19 mouse cellular contexts compared by ENCODE assay signal in the genomic region with DNA sequence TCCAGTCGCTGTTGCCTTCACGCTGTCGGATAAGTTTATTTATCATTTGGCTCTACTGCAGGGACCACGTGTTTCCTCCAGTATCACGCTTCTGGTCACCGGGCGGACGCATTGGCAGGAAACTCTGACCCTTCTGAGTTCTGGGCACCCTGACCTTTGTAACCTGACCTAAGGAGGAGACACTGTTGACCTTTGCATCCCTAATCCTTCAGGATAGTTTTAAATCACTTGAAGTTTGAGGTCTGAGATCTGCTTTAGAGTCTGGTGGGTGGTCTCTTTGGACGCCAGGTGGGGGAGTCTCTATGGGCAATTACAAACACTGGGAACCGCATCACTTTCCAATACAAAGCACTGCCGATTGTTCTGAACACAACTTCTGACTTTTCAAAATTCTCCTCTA.
A peak's percentile ranks its signal among the peaks of the same experiment; 100 is the strongest.
DNase-seq lines count a peak whose midpoint lies in the region; ATAC-seq lines count a peak whose summit lies in the region.
"Had no signal": no experiment of that assay in that cellular context is flagged by ENCODE, and none has a peak within 500 bp of the region (broad histone marks: within the 10 kb centered on the region; RNA-seq: fewer than 3 reads in every experiment).

No protein-coding gene starts in this region.

- no peak overlapping the region for H3K27ac ChIP-seq in kidney, embryonic 14.5 days (ENCODE audit: low read depth, low read length)
- H3K27ac ChIP-seq in neural tube, embryonic 15.5 days (replicated peaks): no peak overlapping the region
- no peak overlapping the region for H3K27ac ChIP-seq in intestine, embryonic 16.5 days (ENCODE audit: low read length)
- H3K27ac ChIP-seq: hindbrain, postnatal 0 days; macrophage; midbrain, embryonic 13.5 days; stomach, embryonic 15.5 days had no signal

- peak; percentile 20 for DNase-seq in kidney, adult 11 months
- peak; percentile 30 for DNase-seq in neural tube, embryonic 10.5 days (ENCODE audit: extremely low spot score, low spot score)
- DNase-seq in kidney, postnatal 14 days: peak; percentile 6
- DNase-seq in yolk sac, embryonic 10.5 days (ENCODE audit: low spot score): peak; percentile 55
- no peak for DNase-seq in spleen, adult 12 weeks (ENCODE audit: low spot score)
- DNase-seq: adrenal gland, postnatal 25 days; cerebellum, adult 18-20 months; gastrocnemius, postnatal 36 days; liver, postnatal 0 days; thymus, adult 2 months had no signal

- H3K4me1 ChIP-seq in kidney, embryonic 14.5 days (ENCODE audit: control insufficient read depth, insufficient read depth, low read length): 0 out of 2 replicates have a peak, but pooled peaks cover 7% of the 10 kb centered on the region
- H3K4me1 ChIP-seq in neural tube, embryonic 15.5 days: no peaks in the 10 kb centered on the region
- no peaks in the 10 kb centered on the region for H3K4me1 ChIP-seq in intestine, embryonic 16.5 days (ENCODE audit: control insufficient read depth, insufficient read depth, low read length)
- H3K4me1 ChIP-seq: midbrain, embryonic 13.5 days; stomach, embryonic 15.5 days had no signal

- no peaks in the 10 kb centered on the region for H3K9me3 ChIP-seq in kidney, embryonic 14.5 days (ENCODE audit: control insufficient read depth, low read length)
- H3K9me3 ChIP-seq in neural tube, embryonic 15.5 days (replicated peaks): no peaks in the 10 kb centered on the region
- H3K9me3 ChIP-seq in intestine, embryonic 16.5 days (ENCODE audit: control insufficient read depth, low read length): no peaks in the 10 kb centered on the region
- H3K9me3 ChIP-seq: midbrain, embryonic 13.5 days; stomach, embryonic 15.5 days had no signal

- 8% methylated on average over 11 of the region's 11 CpGs for WGBS in kidney, embryonic 14.5 days
- WGBS in neural tube, embryonic 15.5 days: 37% methylated on average over 11 of the region's 11 CpGs
- WGBS in intestine, embryonic 16.5 days: 32% methylated on average over 11 of the region's 11 CpGs

- H3K27me3 ChIP-seq in kidney, embryonic 14.5 days (ENCODE audit: control insufficient read depth, insufficient read depth, low read length): no peaks in the 10 kb centered on the region
- no peaks in the 10 kb centered on the region for H3K27me3 ChIP-seq in neural tube, embryonic 15.5 days (replicated peaks)
- H3K27me3 ChIP-seq in intestine, embryonic 16.5 days (replicated peaks; ENCODE audit: control insufficient read depth, insufficient read depth, low read length): no peaks in the 10 kb centered on the region
- H3K27me3 ChIP-seq: stomach, embryonic 15.5 days had no signal

- no peaks in the 10 kb centered on the region for H3K36me3 ChIP-seq in kidney, embryonic 14.5 days (ENCODE audit: control insufficient read depth, insufficient read depth, low read length)
- no peaks in the 10 kb centered on the region for H3K36me3 ChIP-seq in neural tube, embryonic 15.5 days
- no peaks in the 10 kb centered on the region for H3K36me3 ChIP-seq in intestine, embryonic 16.5 days (ENCODE audit: control insufficient read depth, insufficient read depth, low read length)
- H3K36me3 ChIP-seq: midbrain, embryonic 13.5 days; stomach, embryonic 15.5 days had no signal

- H3K4me3 ChIP-seq in kidney, embryonic 14.5 days (ENCODE audit: low read length): no peak overlapping the region
- H3K4me3 ChIP-seq in neural tube, embryonic 15.5 days (replicated peaks): no peak overlapping the region
- H3K4me3 ChIP-seq in intestine, embryonic 16.5 days (ENCODE audit: low read length): no peak overlapping the region
- H3K4me3 ChIP-seq: midbrain, embryonic 13.5 days; myocyte; stomach, embryonic 15.5 days had no signal

- ATAC-seq in kidney, embryonic 14.5 days (ENCODE audit: low FRiP score, low TSS enrichment): no peak
- no peak for ATAC-seq in neural tube, embryonic 15.5 days (ENCODE audit: low FRiP score)
- ATAC-seq in intestine, embryonic 16.5 days: no peak
- ATAC-seq: forebrain, embryonic 14.5 days; hindbrain, postnatal 0 days; liver, postnatal 0 days; midbrain, embryonic 13.5 days had no signal

- no peak overlapping the region for H3K9ac ChIP-seq in kidney, embryonic 14.5 days (ENCODE audit: low read depth, low read length)
- H3K9ac ChIP-seq in neural tube, embryonic 15.5 days (replicated peaks): no peak overlapping the region
- H3K9ac ChIP-seq in intestine, embryonic 16.5 days (ENCODE audit: low read depth, low read length): no peak overlapping the region
- H3K9ac ChIP-seq: liver, postnatal 0 days; midbrain, embryonic 13.5 days; stomach, embryonic 15.5 days had no signal

- H3K4me2 ChIP-seq in kidney, embryonic 14.5 days (replicated peaks; ENCODE audit: low read depth, low read length): no peak overlapping the region
- no peak overlapping the region for H3K4me2 ChIP-seq in neural tube, embryonic 15.5 days
- H3K4me2 ChIP-seq in intestine, embryonic 16.5 days (ENCODE audit: low read depth, low read length): no peak overlapping the region
- H3K4me2 ChIP-seq: midbrain, embryonic 13.5 days; stomach, embryonic 15.5 days had no signal
